13 mouse cellular contexts compared by ENCODE assay signal in genomic region chr2:119846929-119847328, GRCm38 (mm10). TPM values are rescaled to one million over a fixed set of nuclear protein-coding genes. Genes with fewer than 3 reads are reported as not detected.
DNase-seq lines count a peak whose midpoint lies in the region; ATAC-seq lines count a peak whose summit lies in the region.
"Had no signal": no experiment of that assay in that cellular context is flagged by ENCODE, and none has a peak within 500 bp of the region (broad histone marks: within the 10 kb centered on the region; RNA-seq: fewer than 3 reads in every experiment).

No protein-coding gene starts in this region.

- no peaks in the 10 kb centered on the region for H3K36me3 ChIP-seq in forebrain, embryonic 12.5 days (replicated peaks)
- H3K36me3 ChIP-seq in forebrain, embryonic 11.5 days (ENCODE audit: control insufficient read depth, insufficient read depth, low read length), result no peaks in the 10 kb centered on the region
- H3K36me3 ChIP-seq: G1E had no signal

- H3K27ac ChIP-seq in forebrain, embryonic 12.5 days, result no peak overlapping the region
- H3K27ac ChIP-seq in forebrain, embryonic 11.5 days (ENCODE audit: low read depth, low read length), result no peak overlapping the region
- H3K27ac ChIP-seq: layer of hippocampus, adult 2 months had no signal

- no peak overlapping the region for H3K9ac ChIP-seq in forebrain, embryonic 12.5 days
- H3K9ac ChIP-seq in forebrain, embryonic 11.5 days (ENCODE audit: low read length), result no peak overlapping the region

- no peak overlapping the region for H3K4me2 ChIP-seq in forebrain, embryonic 12.5 days
- H3K4me2 ChIP-seq in forebrain, embryonic 11.5 days (ENCODE audit: low read depth, low read length, severe bottlenecking), result no peak overlapping the region
- H3K4me2 ChIP-seq: liver, embryonic 11.5 days had no signal

- 77% methylated on average over 4 of the region's 4 CpGs for WGBS in forebrain, embryonic 12.5 days
- 86% methylated on average over 4 of the region's 4 CpGs for WGBS in forebrain, embryonic 11.5 days

- ATAC-seq in cerebellum, adult (ENCODE audit: insufficient number of reproducible peaks, low FRiP score, low TSS enrichment), result peak; percentile 98
- no peak for ATAC-seq in forebrain, embryonic 12.5 days (ENCODE audit: low FRiP score)
- ATAC-seq in forebrain, embryonic 11.5 days (replicated peaks; ENCODE audit: low FRiP score), result no peak
- ATAC-seq: midbrain, embryonic 16.5 days had no signal

- intact Hi-C loops in left cerebral cortex, postnatal 4 days (cut with DNase I), result no loop called here
- intact Hi-C loops in left cerebral cortex, postnatal 10 days (cut with DNase I), result no loop called here

- H3K9me3 ChIP-seq in forebrain, embryonic 12.5 days, result no peaks in the 10 kb centered on the region
- H3K9me3 ChIP-seq in forebrain, embryonic 11.5 days (ENCODE audit: control insufficient read depth, low read length), result no peaks in the 10 kb centered on the region
- H3K9me3 ChIP-seq: G1E had no signal

- H3K4me1 ChIP-seq in forebrain, embryonic 12.5 days, result no peaks in the 10 kb centered on the region
- H3K4me1 ChIP-seq in forebrain, embryonic 11.5 days (replicated peaks; ENCODE audit: control insufficient read depth, insufficient read depth, low read length), result no peaks in the 10 kb centered on the region

- peak; percentile 86 for DNase-seq in left cerebral cortex, postnatal 4 days
- DNase-seq in left cerebral cortex, postnatal 10 days (ENCODE audit: extremely low spot score in 1 of 2, low spot score in 2 of 2), result no peak
- peak; percentile 47 for DNase-seq in MN1 (ENCODE audit: low spot score)
- peak; percentile 9 for DNase-seq in gastrocnemius, postnatal 10 days
- no peak for DNase-seq in thymus, postnatal 4 days
- DNase-seq in forebrain, embryonic 11.5 days (ENCODE audit: low spot score), result no peak
- DNase-seq: thymus, adult 2 months had no signal

- H3K4me3 ChIP-seq in forebrain, embryonic 12.5 days (replicated peaks), result no peak overlapping the region
- no peak overlapping the region for H3K4me3 ChIP-seq in forebrain, embryonic 11.5 days (ENCODE audit: low read depth, low read length)
- H3K4me3 ChIP-seq: layer of hippocampus, adult 2 months had no signal

- H3K27me3 ChIP-seq in forebrain, embryonic 12.5 days, result no peaks in the 10 kb centered on the region
- H3K27me3 ChIP-seq in forebrain, embryonic 11.5 days (ENCODE audit: control insufficient read depth, insufficient read depth, low read length), result no peaks in the 10 kb centered on the region

RNA-seq across cellular contexts. Expression of gene Tyro3, which starts 49.4 kb away (rescaled TPM):
- total RNA-seq in left cerebral cortex, postnatal 4 days (2021), result 10 to 100 TPM; 40.9 to 50.9 TPM
- 10 to 100 TPM; 73.3 to 74.1 TPM for total RNA-seq in left cerebral cortex, postnatal 10 days (2021)
- 1 to 10 TPM; 3.6 to 5.1 TPM for total RNA-seq in gastrocnemius, postnatal 10 days (2021)
- polyA plus RNA-seq in forebrain, embryonic 12.5 days (2016; fragmentation: Nextera tagmentation; extraction: Ambion mirVana), result 27.7 and 28.2 TPM in 2 replicates
- polyA plus RNA-seq in forebrain, embryonic 11.5 days (2014; fragmentation: Nextera tagmentation; extraction: Ambion mirVana), result 27.7 and 29.8 TPM in 2 replicates

RNA-seq across cellular contexts. Expression of gene Mga, which starts 50.1 kb away (rescaled TPM):
- 10 to 100 TPM; 74.8 to 75.1 TPM for total RNA-seq in left cerebral cortex, postnatal 4 days (2021)
- total RNA-seq in left cerebral cortex, postnatal 10 days (2021), result 10 to 100 TPM; 57.9 to 63.5 TPM
- 10 to 100 TPM; 44.9 to 54.4 TPM for total RNA-seq in gastrocnemius, postnatal 10 days (2021)
- 34.7 and 39.5 TPM in 2 replicates for polyA plus RNA-seq in forebrain, embryonic 12.5 days (2016; fragmentation: Nextera tagmentation; extraction: Ambion mirVana)
- polyA plus RNA-seq in forebrain, embryonic 11.5 days (2014; fragmentation: Nextera tagmentation; extraction: Ambion mirVana), result 34.3 and 43.3 TPM in 2 replicates

RNA-seq across cellular contexts. Expression of gene Rpap1, which starts 59.6 kb away (rescaled TPM):
- 10 to 100 TPM; 17.6 to 18.4 TPM for total RNA-seq in left cerebral cortex, postnatal 4 days (2021)
- 10 to 100 TPM; 15.9 to 17.1 TPM for total RNA-seq in left cerebral cortex, postnatal 10 days (2021)
- total RNA-seq in gastrocnemius, postnatal 10 days (2021), result 10 to 100 TPM; 14.2 to 14.5 TPM
- polyA plus RNA-seq in forebrain, embryonic 12.5 days (2016; fragmentation: Nextera tagmentation; extraction: Ambion mirVana), result 32.8 and 33.4 TPM in 2 replicates
- polyA plus RNA-seq in forebrain, embryonic 11.5 days (2014; fragmentation: Nextera tagmentation; extraction: Ambion mirVana), result 38.1 and 40.3 TPM in 2 replicates

Comparison
In these comparisons a context has a peak if more than half of its experiments do, and no peak if none do; other contexts are left out.
1. DNase-seq: peak in left cerebral cortex, postnatal 4 days (single experiment), MN1 (single experiment) and gastrocnemius, postnatal 10 days (single experiment); none in left cerebral cortex, postnatal 10 days (0 of 2), thymus, postnatal 4 days (single experiment) and forebrain, embryonic 11.5 days (single experiment).
2. RNA of gene Tyro3, which starts 49.4 kb away (total RNA-seq): 73.3 to 74.1 TPM in left cerebral cortex, postnatal 10 days and 40.9 to 50.9 TPM in left cerebral cortex, postnatal 4 days; 3.6 to 5.1 TPM in gastrocnemius, postnatal 10 days; every median in the first group is over 4 times any median in the second.